Mouse (Mus musculus) megakaryocyte, embryonic 14.5 days (primary cell): Measurements from ENCODE around the gene M6pr. TPM values are rescaled to one million over a fixed set of nuclear protein-coding genes. Genes with fewer than 3 reads are reported as not detected.

Experiments
- H3K27me3 ChIP-seq: replicated peaks from 2 replicates; pipeline ENCODE3; 2012; ENCODE audit warnings: inconsistent platforms
- H3K36me3 ChIP-seq: replicated peaks from 2 replicates; pipeline ENCODE3; 2012; ENCODE audit warnings: low read length, inconsistent platforms, mixed read lengths
- H3K4me1 ChIP-seq: 2 replicates; pipeline ENCODE4 v1.6.1; 2012; ENCODE audit warnings: inconsistent platforms
- H3K4me3 ChIP-seq: replicated peaks from 2 replicates; pipeline ENCODE3; 2012; ENCODE audit warnings: moderate library complexity, mild to moderate bottlenecking, inconsistent platforms
- H3K9me3 ChIP-seq: 2 replicates; pipeline ENCODE4 v1.6.1; 2012; ENCODE audit warnings: inconsistent platforms
- FLI1 ChIP-seq: IDR thresholded peaks from 2 replicates; pipeline ENCODE4 v1.6.1; 2012; ENCODE audit warnings: low read length, inconsistent platforms, mixed read lengths
- GATA1 ChIP-seq: IDR thresholded peaks from 3 replicates; pipeline ENCODE4 v1.6.1; 2012; ENCODE audit warnings: mixed read lengths, low read length, inconsistent platforms, borderline replicate concordance
- polyA plus RNA-seq: library from polyadenylated mRNA; stranded (reverse); fragments of >175 nt; gene quantifications from 2 replicates; pipeline ENCODE4 v1.2.3, GENCODE M21; 2012; ENCODE audit warnings: low replicate concordance; ENCODE audit not compliant: insufficient read depth

M6pr gene
- polyA plus RNA-seq: 3.6 and 13.0 TPM in 2 replicates

GRCm38 (mm10) chr6:122308505-122309393 is at the start of gene M6pr:
TSS of gene M6pr (plus strand) at chr6:122308720.
- H3K4me3 ChIP-seq: peak within 1 kb of the TSS; percentile 92
- H3K27me3 ChIP-seq: no peaks in the 10 kb centered on the region
- peaks cover 26% of the 10 kb centered on the region for H3K36me3 ChIP-seq
- peaks cover 46% of the 10 kb centered on the region for H3K4me1 ChIP-seq
- H3K9me3 ChIP-seq: no peaks in the 10 kb centered on the region
- 0 out of 2 replicates have a peak, but pooled peaks have one; percentile 31 for TF ChIP-seq FLI1
- TF ChIP-seq GATA1: no peak

- H3K27me3 ChIP-seq: peaks cover 9% of the 10 kb centered on the region
- H3K36me3 ChIP-seq: no peaks in the 10 kb centered on the region
- no peaks in the 10 kb centered on the region for H3K9me3 ChIP-seq
- no peak overlapping the region for H3K4me3 ChIP-seq
- peaks cover 14% of the 10 kb centered on the region for H3K4me1 ChIP-seq
- TF ChIP-seq GATA1: no peak
- no peak for TF ChIP-seq FLI1
Measured at GRCm38 (mm10) chr6:122262543-122262942, 46.0 kb upstream of the M6pr start.

GRCm38 (mm10) chr6:122268561-122268960 is 40.0 kb upstream of the M6pr start:
- H3K4me3 ChIP-seq: no peak overlapping the region
- peaks cover 4% of the 10 kb centered on the region; the same call in 1 of the 2 replicates for H3K4me1 ChIP-seq
- no peaks in the 10 kb centered on the region for H3K9me3 ChIP-seq
- TF ChIP-seq FLI1: no peak
- no peak for TF ChIP-seq GATA1
- H3K36me3 ChIP-seq: no peaks in the 10 kb centered on the region
- no peaks in the 10 kb centered on the region for H3K27me3 ChIP-seq

GRCm38 (mm10) chr6:122269170-122269569 is 39.4 kb upstream of the M6pr start:
- H3K4me3 ChIP-seq: no peak overlapping the region
- TF ChIP-seq GATA1 (no peak), FLI1 (no peak)
- H3K9me3 ChIP-seq: no peaks in the 10 kb centered on the region
- peaks cover 4% of the 10 kb centered on the region; the same call in 1 of the 2 replicates for H3K4me1 ChIP-seq
- no peaks in the 10 kb centered on the region for H3K36me3 ChIP-seq
- H3K27me3 ChIP-seq: no peaks in the 10 kb centered on the region

GRCm38 (mm10) chr6:122270152-122270551 is 38.4 kb upstream of the M6pr start:
- Histone ChIP-seq H3K4me1 (peaks cover 9% of the 10 kb centered on the region), H3K36me3 (no peaks in the 10 kb centered on the region), H3K9me3 (no peaks in the 10 kb centered on the region), H3K4me3 (no peak overlapping the region), H3K27me3 (no peaks in the 10 kb centered on the region)
- TF ChIP-seq GATA1: no peak
- TF ChIP-seq FLI1: no peak

GRCm38 (mm10) chr6:122274546-122274945 is 34.0 kb upstream of the M6pr start:
- no peak for TF ChIP-seq GATA1
- TF ChIP-seq FLI1: no peak
- Histone ChIP-seq H3K9me3 (no peaks in the 10 kb centered on the region), H3K27me3 (peaks cover 2% of the 10 kb centered on the region), H3K4me3 (no peak overlapping the region), H3K4me1 (peaks cover 5% of the 10 kb centered on the region), H3K36me3 (no peaks in the 10 kb centered on the region)

GRCm38 (mm10) chr6:122276565-122276964 is 32.0 kb upstream of the M6pr start:
- Histone ChIP-seq H3K4me1 (peaks cover 5% of the 10 kb centered on the region), H3K27me3 (peaks cover 3% of the 10 kb centered on the region), H3K4me3 (no peak overlapping the region), H3K9me3 (no peaks in the 10 kb centered on the region), H3K36me3 (no peaks in the 10 kb centered on the region)
- no peak for TF ChIP-seq GATA1
- no peak for TF ChIP-seq FLI1

GRCm38 (mm10) chr6:122282782-122283181 is 25.7 kb upstream of the M6pr start, which contains the start of gene Klrg1:
TSS of gene Klrg1 (minus strand) at chr6:122282882.
- H3K4me3 ChIP-seq: no peak within 1 kb of the TSS
- no peaks in the 10 kb centered on the region; the same call in 1 of the 2 replicates for H3K4me1 ChIP-seq
- no peaks in the 10 kb centered on the region for H3K36me3 ChIP-seq
- H3K9me3 ChIP-seq: no peaks in the 10 kb centered on the region
- peaks cover 2% of the 10 kb centered on the region for H3K27me3 ChIP-seq
- TF ChIP-seq GATA1: no peak
- no peak for TF ChIP-seq FLI1

GRCm38 (mm10) chr6:122283429-122283828 is 25.1 kb upstream of the M6pr start:
- TF ChIP-seq FLI1 (no peak), GATA1 (no peak)
- Histone ChIP-seq H3K9me3 (no peaks in the 10 kb centered on the region), H3K36me3 (no peaks in the 10 kb centered on the region), H3K4me3 (no peak overlapping the region), H3K4me1 (no peaks in the 10 kb centered on the region; the same call in none of the 2 replicates), H3K27me3 (peaks cover 2% of the 10 kb centered on the region)

GRCm38 (mm10) chr6:122284304-122284703 is 24.2 kb upstream of the M6pr start:
- Histone ChIP-seq H3K27me3 (peaks cover 2% of the 10 kb centered on the region), H3K4me3 (no peak overlapping the region), H3K4me1 (peaks cover 8% of the 10 kb centered on the region), H3K9me3 (no peaks in the 10 kb centered on the region), H3K36me3 (no peaks in the 10 kb centered on the region)
- TF ChIP-seq FLI1 (no peak), GATA1 (no peak)
